Mouse (Mus musculus): Measurements from ENCODE around the gene Ovgp1. TPM values are rescaled to one million over a fixed set of nuclear protein-coding genes. Genes with fewer than 3 reads are reported as not detected.
"Not testable (repeated sequence)": the region's sequence is repeated elsewhere in the genome, so short reads cannot be mapped to it uniquely, and the experiment has no call there.

Gene Ovgp1
- 1 to 10 TPM; 3.2 to 3.8 TPM for total RNA-seq (2021)

DNA sequence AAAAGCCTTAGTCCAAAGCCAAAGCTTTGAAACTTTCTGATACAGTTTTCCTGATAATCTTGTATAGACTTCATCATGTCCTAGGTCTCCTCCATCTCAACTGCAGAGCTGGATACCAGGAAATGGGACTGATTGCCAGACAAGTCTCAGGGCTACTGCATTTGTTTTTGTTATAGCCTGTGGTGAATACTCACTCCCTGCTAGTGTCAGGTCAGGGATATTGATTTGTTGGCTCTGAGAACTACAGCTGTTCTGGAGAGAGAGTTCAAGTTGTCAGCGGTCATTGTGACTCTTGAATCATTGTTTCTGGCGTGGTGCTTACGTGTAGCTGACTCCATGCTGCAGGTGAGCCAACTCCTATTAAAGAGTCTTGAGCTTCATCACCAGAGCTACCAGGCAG, at the start of gene Ovgp1:
Gene Ovgp1 (plus strand): TSS at position 301 of the 400 bp plus-strand sequence.
- DNase-seq: no peak
- intact Hi-C loops (cut with DNase I): no loop called here

DNA sequence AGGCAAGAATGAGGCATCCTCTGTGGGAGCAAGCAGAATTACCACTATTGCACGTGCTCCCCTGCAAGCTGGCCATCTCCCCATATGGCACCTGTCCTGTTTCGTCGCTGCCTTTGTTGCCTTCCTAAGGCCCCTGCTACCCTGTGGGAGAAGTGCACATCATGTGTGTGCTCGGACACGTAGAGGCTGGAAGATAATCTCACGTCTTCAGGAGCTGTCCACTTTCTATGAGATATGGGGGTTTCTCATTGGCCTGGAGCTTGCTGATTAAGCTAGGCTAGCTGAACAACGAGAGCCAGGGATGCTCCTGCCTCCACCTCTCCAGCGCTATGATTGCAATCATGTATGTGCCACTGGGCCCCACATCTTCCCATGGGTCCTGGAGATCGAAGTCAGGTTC, 48.9 kb upstream of the Ovgp1 start:
- no peak for DNase-seq
- intact Hi-C loops (cut with DNase I): no loop called here

DNA sequence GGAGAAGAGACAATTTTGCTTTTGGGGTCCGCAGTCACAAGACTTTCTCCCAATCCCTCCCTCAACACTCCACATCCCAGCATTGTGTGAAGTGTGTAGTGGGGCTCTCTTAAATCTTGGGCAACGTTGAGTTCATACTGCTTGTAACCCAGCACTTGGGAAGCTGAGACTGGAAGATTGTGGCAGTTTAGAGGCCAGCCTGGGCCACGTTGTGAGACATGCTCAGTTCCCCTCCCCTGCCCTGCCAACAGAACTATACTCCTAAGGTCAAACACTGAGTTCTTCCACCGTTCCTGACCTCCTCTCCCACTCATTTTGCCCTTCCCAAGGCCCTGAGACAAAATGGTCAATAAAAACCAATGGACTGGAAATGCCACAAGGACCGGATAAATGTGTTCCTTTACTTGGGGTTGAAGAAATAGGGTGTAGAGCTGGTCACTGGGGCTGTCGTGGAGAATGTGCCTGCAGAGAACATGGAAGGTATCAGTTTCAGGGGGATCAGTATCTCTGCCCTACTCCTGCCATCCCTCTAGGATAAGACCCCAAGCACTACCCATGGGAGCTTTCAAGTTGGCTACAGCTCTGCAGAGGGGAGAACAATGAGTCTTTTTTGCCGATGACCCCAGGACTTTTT, 45.8 kb upstream of the Ovgp1 start:
- intact Hi-C loops (cut with DNase I): no loop called here
- no peak for DNase-seq

GRCm38 (mm10) chr3:105928195-105928569, 45.3 kb upstream of the Ovgp1 start:
- intact Hi-C loops (cut with DNase I): no loop called here

DNA sequence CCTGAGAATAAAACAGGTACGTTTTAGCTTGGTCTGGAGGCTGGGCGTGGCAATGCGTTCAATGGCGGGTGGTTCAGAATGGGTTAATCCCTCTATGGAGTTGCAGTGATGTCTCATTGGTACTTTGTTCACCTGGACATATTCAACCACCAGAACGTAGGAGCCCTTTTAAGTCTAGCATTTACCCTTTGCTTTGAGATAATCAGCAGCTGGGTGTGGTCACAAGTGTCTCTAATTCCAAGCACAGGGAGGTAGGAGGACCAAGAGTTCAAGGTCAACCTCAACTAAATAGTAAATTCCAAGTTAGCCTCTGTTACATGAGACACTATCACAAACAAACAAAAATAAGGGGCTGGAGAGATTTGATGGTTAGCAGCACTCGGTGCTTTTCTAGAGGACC, 44.7 kb upstream of the Ovgp1 start:
- intact Hi-C loops (cut with DNase I): no loop called here
- DNase-seq: no peak

More at GRCm38 (mm10) chr3:105928195-105928569, 45.3 kb upstream of the Ovgp1 start:
- no peak for DNase-seq

- intact Hi-C loops (cut with DNase I): no loop called here
- DNase-seq: no peak
These were observed 43.7 kb upstream of the Ovgp1 start for GRCm38 (mm10) chr3:105929821-105930220.

DNA sequence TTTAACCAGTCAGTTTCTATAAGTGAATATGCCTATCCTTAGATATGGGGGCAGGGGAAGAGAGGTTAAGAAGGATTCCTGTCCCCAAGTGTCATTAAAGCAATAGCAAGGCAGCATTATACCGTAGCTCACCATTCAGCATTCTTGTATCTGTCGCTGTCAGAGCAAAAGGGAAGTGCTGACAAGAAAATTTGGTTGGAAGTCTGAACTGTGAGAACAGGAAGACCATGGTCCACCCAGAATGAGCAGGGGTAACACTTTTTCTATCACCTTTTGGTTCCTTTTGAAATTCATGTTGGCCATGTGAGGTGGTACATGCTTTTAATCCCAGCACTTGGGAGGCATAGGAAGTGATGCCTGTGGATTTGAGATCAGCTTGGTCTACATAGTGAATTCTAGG, 42.4 kb upstream of the Ovgp1 start:
- intact Hi-C loops (cut with DNase I): no loop called here
- no peak for DNase-seq

DNA sequence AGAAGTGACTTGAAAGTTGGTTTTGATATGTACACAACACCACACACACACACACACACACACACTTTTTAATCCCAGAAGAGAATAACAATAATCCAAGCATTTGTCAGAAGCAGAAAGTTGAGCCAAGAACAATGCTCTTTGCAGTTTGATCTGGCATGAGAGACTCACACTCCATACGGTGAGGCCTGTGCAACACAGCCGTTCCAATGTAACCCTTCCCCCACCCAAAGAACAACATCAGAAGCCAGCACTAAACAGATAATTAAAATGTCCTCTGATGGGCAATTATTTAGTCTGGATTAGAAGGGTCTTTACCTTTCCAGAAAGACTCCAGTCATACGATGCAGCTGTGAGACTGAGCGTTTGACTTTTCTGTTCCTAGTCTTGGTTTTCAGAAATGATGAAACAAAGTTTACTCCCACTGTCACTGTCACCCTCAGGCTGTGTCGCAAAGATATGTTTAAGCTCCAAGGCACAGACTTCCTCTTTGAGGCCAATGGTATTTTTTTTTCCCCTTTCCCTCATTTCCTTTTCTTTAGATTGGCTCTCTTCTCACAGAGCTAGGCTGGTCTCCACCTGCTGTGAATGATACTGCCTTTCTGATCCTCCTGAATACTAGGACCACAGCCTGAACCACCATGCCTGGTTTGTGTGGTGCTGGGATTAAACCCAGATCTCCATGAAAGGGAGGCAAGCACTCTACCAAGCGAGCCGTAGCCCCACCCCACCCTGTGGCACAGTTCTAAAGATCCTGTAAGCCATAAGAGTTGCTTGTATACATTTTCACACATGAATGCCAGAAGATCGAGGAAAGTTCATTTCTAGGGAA, 41.1 kb upstream of the Ovgp1 start, which contains the start of gene I830077J02Rik:
Gene I830077J02Rik (minus strand): TSS at position 425 of the 832 bp plus-strand sequence.
- DNase-seq: no peak
- intact Hi-C loops (cut with DNase I): no loop called here

- intact Hi-C loops (cut with DNase I): no loop called here
- no peak for DNase-seq
These were observed 39.6 kb upstream of the Ovgp1 start for GRCm38 (mm10) chr3:105933926-105934325.

- peak; percentile 29 for DNase-seq
- intact Hi-C loops (cut with DNase I): no loop called here
These were observed 38.5 kb upstream of the Ovgp1 start for GRCm38 (mm10) chr3:105935033-105935432.

DNA sequence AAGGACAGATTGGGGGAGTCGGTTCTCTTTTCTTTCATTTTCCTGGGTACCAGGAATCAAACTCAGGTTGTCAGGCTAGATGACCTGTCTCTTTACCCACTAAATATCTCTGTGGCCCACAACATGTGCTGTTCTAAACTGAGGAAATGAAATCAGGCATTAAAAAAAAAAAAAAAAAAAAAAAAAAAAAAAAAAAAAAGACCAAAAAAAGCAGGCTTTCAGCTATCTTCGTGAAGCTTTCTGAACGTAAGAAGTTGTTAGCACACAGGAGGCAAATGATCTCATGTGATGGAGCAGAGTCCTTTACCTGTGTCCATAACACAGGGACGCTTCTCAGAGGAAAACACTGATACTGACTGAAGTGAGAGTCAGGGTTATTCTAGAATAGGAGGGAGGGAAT, 37.4 kb upstream of the Ovgp1 start:
- intact Hi-C loops (cut with DNase I): no loop called here
- no peak for DNase-seq

- intact Hi-C loops (cut with DNase I): no loop called here
- DNase-seq: no peak
These were observed 22.2 kb upstream of the Ovgp1 start for GRCm38 (mm10) chr3:105951348-105951747.

DNA sequence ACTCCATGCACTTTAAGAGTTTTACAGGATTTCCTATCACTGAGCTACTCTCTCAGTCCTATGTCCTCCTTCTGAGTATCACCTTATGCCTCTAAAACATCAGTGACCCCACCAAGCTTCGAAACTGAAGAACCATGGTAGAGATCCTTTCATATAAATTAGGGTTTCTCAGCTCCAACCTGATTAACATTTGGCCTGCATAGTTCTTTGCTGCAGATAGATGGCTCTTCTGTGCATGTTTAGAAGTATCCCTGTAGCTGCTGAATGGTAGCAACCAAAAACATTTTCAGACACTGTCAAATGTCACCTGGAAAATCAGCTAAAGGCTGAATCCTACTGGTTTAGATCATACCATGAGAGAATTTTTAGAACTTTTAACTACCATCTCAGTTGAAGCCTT, 16.3 kb upstream of the Ovgp1 start:
- intact Hi-C loops (cut with DNase I): no loop called here

DNA sequence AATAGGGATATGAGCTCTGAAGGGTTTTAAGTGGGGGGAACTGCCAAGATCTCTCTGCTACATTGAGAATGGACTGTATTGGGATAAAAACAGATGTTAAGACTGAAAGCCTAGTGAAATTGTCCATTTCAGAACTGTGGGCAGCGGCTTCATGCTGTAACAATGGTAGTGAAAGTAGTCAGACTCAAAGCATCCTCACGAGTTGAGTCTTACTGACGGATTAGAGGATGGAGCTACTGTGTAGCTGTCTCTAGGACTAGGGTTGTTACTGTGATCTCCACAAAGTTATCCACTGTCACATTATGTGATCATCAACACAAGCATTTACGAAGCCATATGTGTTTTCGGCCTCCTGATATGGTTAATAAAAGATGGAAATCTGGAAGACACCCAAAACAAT, 15.3 kb upstream of the Ovgp1 start:
- intact Hi-C loops (cut with DNase I): no loop called here
- DNase-seq: no peak

More for the DNA sequence above, 16.3 kb upstream of the Ovgp1 start:
- no peak for DNase-seq

DNA sequence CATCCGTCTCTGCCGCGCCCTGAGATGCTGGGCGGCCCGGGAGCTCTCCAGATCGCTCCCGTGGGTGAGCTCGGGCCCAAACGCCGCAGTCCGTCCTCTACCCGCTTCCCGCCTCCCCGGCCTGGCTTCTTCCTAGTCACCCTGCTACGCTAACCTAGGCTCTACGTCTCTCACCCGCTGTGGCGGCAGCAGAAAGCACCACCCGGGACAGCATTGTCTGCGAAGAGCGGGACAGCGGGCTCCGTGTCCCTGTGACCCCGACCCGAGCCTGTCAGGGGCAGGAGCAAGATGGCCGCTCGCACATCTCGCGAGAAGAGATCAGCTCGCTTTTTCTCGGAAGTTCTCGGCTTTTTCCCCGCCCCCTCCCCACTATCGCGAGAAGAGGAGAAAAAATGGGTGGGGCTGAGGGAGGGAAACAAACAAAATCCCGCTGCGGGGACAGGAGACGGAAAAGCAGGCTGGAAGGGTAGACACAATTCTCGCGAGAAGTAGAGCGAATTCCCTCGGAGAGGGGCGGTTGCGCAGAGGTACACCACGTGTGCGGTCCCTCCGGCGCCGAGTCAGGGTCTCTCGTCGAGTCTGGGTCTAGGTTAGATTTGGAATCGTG, 14.4 kb upstream of the Ovgp1 start, which contains the start of gene Wdr77:
Gene Wdr77 (plus strand): TSS at position 396 of the 607 bp plus-strand sequence.
- DNase-seq: peak; percentile 97
- intact Hi-C loops (cut with DNase I): no loop called here

DNA sequence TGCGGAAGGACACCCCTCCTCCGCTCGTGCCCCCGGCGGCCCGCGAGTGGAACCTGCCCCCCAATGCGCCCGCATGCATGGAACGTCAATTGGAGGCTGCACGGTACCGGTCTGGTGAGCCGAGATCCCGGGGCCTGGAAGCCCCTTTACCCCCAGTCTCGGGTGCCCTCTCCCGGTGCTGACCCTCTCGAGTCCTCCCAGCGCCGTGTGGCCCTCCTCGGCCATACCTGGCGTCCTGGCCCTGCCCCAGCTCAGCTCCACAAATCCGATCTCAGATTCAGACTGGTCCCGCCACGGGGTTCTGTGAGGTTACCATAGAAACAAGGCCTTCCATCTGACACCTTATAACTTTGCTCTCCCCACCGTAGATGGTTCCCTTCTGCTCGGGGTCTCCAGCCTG, 13.9 kb upstream of the Ovgp1 start:
- intact Hi-C loops (cut with DNase I): no loop called here
- peak; percentile 62 for DNase-seq

DNA sequence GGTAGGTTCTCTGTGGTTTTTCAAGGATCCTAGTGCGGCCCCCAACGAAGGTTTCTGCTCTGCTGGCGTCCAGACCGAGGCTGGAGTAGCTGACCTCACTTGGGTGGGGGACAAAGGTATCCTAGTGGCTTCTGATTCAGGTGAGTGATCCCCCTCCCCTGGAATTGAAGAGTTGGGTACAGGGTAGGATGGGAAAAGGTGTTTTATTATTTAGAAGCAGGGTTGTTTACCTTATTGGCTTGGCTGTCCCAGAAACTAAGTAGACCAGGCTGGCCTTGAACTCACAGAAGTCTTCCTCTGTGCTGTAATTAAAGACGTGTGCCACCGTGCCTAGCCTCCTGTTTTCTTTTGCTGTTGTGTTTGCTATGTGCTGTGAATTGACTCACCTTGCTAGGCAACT, 13.5 kb upstream of the Ovgp1 start, which contains the start of gene Atp5f1:
Gene Atp5f1 (minus strand): TSS at position 101 of the 400 bp plus-strand sequence.
- intact Hi-C loops (cut with DNase I): no loop called here
- DNase-seq: no peak

DNA sequence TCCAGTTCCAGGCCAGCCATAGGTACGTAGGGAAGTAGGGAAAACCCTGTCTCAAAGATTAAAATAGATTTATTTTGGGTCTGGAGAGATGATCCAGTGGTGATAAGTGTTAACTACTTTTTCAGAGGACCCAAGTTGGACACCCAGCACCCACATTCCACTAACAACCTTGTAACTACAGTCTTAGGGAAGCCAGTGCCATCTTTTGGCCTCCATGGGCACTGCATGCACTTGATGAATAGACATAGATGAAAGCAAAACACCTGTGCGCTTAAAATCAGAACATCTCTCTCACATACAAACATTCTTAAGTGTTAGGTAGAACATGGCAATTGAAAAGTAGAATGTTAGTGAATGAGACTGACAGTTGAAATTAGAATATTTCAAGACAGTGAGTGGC, 12.8 kb upstream of the Ovgp1 start:
- DNase-seq: no peak
- intact Hi-C loops (cut with DNase I): no loop called here

GRCm38 (mm10) chr3:105971831-105972446, 1.6 kb upstream of the Ovgp1 start:
- no peak for DNase-seq
- intact Hi-C loops (cut with DNase I): no loop called here

- intact Hi-C loops (cut with DNase I): no loop called here
These were observed 663 bp downstream of the Ovgp1 start for GRCm38 (mm10) chr3:105974174-105974573.

DNA sequence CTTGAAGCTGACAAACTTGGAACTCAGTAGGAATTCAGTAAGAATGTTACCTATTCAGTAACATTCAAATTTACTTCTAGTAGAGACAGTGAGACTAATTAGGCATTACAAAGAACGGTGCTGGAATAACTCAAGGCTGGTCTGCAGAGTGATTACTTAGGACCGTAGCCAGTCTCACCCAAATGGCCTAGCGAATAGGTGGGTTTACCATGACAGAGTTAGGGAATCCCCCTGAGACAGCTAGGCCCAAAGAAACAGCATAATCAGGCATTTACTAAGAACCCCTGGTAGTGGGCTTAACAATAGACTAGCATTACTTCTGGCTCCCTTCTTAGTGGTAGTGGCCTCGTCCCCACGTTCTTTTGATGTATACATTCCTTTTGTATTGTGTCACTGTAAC, 16.1 kb downstream of the Ovgp1 start:
- intact Hi-C loops (cut with DNase I): loop anchor here (2.0 kb wide), 1 partner anchor 459 kb away; no protein-coding TSS in a partner anchor
- DNase-seq: not testable (repeated sequence)

More at GRCm38 (mm10) chr3:105974174-105974573, 663 bp downstream of the Ovgp1 start:
- DNase-seq: no peak

All from left cerebral cortex, postnatal 4 days (tissue).